Mouse (Mus musculus) bone marrow macrophage, adult 2 months (primary cell): ENCODE measurements around the gene Klri1.
"Not testable (repeated sequence)": the region's sequence is repeated elsewhere in the genome, so short reads cannot be mapped to it uniquely, and the experiment has no call there.

Experiments
- CTCF ChIP-seq: IDR thresholded peaks from 2 replicates; pipeline ENCODE4 v1.5.1; 2012; ENCODE audit warnings: low read depth, mild to moderate bottlenecking, low read length, moderate library complexity
- POLR2A ChIP-seq: IDR thresholded peaks from 2 replicates; pipeline ENCODE4 v1.6.1; 2012; ENCODE audit warnings: mild to moderate bottlenecking, low read depth, low read length, borderline replicate concordance

- not testable (repeated sequence) for TF ChIP-seq CTCF, POLR2A
Measured at GRCm38 (mm10) chr6:129661301-129661700, 55.6 kb downstream of the Klri1 start.
